Mouse (Mus musculus): ENCODE results near the gene Gmpr2. TPM values are rescaled to one million over a fixed set of nuclear protein-coding genes. Genes with fewer than 3 reads are reported as not detected.
A peak's percentile ranks its signal among the peaks of the same experiment; 100 is the strongest.

Gene Gmpr2
- polyA plus RNA-seq (2015; fragmentation: Nextera tagmentation; extraction: Ambion mirVana): 51.1 and 52.9 TPM in 2 replicates

DNA sequence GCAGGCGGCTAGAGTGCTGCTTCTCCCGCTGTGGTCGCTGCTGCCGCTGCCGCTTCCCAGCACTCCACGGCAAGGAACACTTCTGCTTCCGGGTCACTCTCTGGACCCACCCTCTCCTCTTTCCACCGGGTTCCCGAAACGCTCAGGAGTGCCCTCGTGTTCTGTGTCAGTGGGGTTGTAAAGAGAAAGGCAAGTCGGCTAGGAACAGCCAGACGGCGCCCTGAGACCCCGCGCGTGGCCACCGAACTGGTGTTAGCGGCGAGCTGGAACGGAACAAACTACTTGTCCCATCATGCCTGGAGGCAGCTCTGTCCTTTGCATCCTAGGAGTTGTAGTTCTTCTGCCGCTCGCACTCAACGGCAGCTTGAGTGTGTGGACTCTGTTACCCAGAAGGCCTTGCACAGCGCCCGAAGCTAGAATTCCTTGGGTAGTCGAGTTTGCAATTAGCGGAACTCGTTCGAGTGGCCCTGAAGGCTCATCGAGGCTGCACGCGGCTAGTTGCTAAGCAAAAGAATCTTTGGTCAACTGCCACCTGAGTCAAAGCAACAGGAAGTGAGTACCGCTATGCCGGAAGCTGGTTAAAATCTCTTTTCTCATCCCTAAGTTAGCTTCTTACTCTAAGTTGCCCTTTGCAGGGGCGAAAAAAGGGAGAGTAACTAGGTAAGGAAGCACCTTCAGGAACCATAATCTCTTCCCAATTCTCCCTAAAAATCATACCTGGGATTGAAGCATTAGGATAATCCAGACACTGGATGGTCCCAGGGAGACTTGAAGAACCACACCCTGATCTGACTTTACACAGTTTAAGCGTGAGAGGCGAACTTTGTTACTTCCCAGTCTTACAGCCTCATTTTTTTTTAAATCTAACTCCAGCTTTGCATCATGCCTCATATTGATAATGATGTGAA, at the start of gene Gmpr2, which contains the start of gene Nedd8:
TSS of gene Gmpr2 (plus strand) at position 109 of the 908 bp plus-strand sequence.
TSS of gene Nedd8 (minus strand) at position 292 of the 908 bp plus-strand sequence.
- Histone ChIP-seq H3K9me3 (no peaks in the 10 kb centered on the region), H3K36me3 (peaks cover 27% of the 10 kb centered on the region), H3K4me2 (peak within 1 kb of the TSS; percentile 97), H3K27ac (peak within 1 kb of the TSS; percentile 93), H3K4me3 (peak within 1 kb of the TSS; percentile 62), H3K27me3 (no peaks in the 10 kb centered on the region), H3K9ac (peak within 1 kb of the TSS; percentile 86), H3K4me1 (replicated peaks) (peaks cover 37% of the 10 kb centered on the region)
- peak; percentile 99 for ATAC-seq (ENCODE audit: low FRiP score)
- WGBS: under 1% methylated on average over 38 of the region's 38 CpGs

DNA sequence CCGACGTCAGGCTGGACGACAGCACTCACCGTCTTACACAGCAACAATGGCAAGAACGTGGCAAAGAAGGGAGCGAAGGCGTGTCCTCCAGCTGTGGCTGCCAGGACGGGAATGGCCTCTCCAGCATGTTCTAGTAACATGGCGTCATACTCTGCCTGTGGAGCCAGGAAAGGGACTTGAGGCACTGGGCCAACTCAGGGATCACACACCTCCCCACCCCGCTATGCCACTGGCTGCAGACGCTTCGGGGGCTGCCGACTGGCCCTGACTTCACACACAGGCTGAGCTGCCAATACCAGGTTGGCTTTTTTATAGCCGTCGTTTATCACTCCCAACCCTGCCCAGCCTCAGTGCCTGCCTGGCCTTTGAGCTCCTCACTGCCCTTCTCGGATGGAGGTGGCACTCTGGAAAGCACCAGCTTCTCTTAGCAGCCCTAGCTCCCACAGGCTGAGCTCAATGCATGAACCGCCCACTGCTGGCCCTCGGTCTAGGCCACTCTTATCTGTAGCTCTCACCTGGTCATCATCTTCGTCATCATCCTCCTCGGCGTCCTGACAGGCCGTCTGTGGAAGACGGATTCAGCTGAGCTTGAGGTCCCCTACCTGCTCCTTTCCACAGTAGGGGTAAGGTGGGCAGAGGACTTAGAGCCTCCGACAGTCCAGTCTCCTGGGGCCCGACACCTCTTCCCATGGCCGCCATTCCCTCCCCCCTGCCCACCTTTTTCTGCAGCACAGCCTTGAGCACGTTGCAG, 43.5 kb upstream of the Gmpr2 start:
- Histone ChIP-seq H3K4me1 (replicated peaks) (no peaks in the 10 kb centered on the region), H3K4me2 (no peak overlapping the region), H3K36me3 (peaks cover 99% of the 10 kb centered on the region), H3K9me3 (no peaks in the 10 kb centered on the region), H3K4me3 (no peak overlapping the region), H3K27ac (no peak overlapping the region), H3K9ac (no peak overlapping the region), H3K27me3 (no peaks in the 10 kb centered on the region)
- ATAC-seq (ENCODE audit: low FRiP score): no peak
- 93% methylated on average over 27 of the region's 27 CpGs for WGBS

DNA sequence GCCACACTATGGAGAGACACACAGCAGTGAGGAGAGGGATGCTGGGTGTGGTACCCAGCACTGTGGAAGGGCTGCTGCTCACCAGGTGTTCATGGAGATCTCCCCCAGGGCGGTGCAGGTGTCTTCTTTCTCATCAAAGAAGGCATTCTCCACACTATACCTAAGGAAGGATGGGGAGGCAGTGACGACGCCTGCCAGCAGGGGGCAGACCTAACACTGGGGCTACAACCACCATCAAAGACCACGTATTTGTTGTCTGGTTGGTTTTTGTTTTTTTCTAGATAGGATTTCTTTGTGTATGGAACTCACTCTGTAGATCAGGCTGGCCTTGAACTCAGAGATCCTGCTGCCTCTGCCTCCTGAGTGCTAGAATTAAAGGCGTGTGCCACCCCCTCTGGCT, 42.4 kb upstream of the Gmpr2 start:
- H3K4me1 ChIP-seq (replicated peaks): peaks cover 5% of the 10 kb centered on the region
- no peaks in the 10 kb centered on the region for H3K9me3 ChIP-seq
- H3K27me3 ChIP-seq: no peaks in the 10 kb centered on the region
- no peak overlapping the region for H3K27ac ChIP-seq
- no peak overlapping the region for H3K9ac ChIP-seq
- H3K36me3 ChIP-seq: peaks cover 99% of the 10 kb centered on the region
- WGBS: 57% methylated on average over 5 of the region's 5 CpGs
- H3K4me3 ChIP-seq: no peak overlapping the region
- H3K4me2 ChIP-seq: no peak overlapping the region
- ATAC-seq (ENCODE audit: low FRiP score): no peak

DNA sequence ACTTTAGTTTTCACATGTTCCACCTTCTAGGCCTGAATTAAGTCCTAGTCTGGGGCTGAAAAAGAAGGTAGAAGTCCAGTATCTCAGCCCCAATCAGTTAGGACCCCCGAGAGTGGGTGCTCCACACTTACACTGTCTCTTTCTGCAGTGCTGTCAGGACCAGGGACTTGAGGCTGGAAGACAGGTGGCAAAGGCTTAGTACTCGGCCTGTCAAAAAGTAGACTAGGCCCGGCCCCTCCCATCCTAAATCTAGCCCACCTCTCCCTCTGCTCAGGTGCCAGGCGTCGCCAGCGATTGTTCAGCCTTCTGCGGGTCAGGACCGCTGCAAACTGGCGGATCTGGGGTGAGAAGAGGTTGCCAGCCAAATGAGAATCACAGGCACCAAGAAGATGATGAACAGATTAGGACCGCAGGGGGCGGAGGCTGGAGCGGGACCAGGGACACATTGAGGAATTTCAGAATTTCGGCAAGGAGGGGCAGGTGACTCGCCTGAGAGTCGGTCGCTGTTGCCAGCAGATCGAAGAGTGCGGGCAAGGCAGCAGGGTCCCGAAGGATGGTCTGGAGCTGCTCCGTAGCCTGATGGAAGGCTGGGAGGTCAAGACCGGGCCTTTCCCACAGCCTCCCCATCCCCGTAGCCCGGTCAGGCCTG, 36.7 kb upstream of the Gmpr2 start:
- Histone ChIP-seq H3K4me3 (peak overlapping the region; percentile 73), H3K9ac (peak overlapping the region; percentile 89), H3K4me1 (replicated peaks) (peaks cover 20% of the 10 kb centered on the region), H3K27me3 (no peaks in the 10 kb centered on the region), H3K9me3 (no peaks in the 10 kb centered on the region), H3K4me2 (peak overlapping the region; percentile 93), H3K36me3 (peaks cover 80% of the 10 kb centered on the region), H3K27ac (peak overlapping the region; percentile 87)
- 3% methylated on average over 23 of the region's 23 CpGs for WGBS
- ATAC-seq (ENCODE audit: low FRiP score): peak; percentile 76

DNA sequence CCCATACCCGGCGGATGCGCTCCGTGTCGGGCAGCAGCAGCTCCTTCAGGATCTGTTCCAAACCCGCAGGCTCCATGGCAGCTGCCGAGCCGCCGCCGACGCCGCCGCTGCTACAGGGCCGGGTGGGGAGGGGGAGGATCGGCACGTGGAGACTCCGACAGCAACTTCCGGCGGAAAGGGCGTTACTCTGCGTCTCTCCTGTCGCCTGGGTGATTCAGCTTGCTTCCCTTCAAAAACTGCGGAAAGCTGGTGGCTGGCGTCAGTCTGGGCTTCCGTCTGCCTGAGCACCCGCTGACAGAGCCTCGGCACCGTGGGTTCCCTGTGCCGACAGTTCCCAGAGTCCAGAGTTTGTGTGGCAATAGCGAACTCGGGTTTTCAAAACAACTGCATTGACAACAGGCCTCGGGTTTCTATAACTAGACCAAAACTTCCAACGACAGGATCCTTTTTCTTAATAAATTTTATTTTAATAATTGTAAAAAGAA, 36.2 kb upstream of the Gmpr2 start, which contains the start of gene Ipo4:
TSS of gene Ipo4 (minus strand) at position 435 of the 485 bp plus-strand sequence.
- peak within 1 kb of the TSS; percentile 87 for H3K27ac ChIP-seq
- no peaks in the 10 kb centered on the region for H3K27me3 ChIP-seq
- H3K9ac ChIP-seq: peak within 1 kb of the TSS; percentile 89
- peaks cover 80% of the 10 kb centered on the region for H3K36me3 ChIP-seq
- 2% methylated on average over 33 of the region's 33 CpGs for WGBS
- H3K9me3 ChIP-seq: no peaks in the 10 kb centered on the region
- peak; percentile 88 for ATAC-seq (ENCODE audit: low FRiP score)
- H3K4me1 ChIP-seq (replicated peaks): peaks cover 20% of the 10 kb centered on the region
- peak within 1 kb of the TSS; percentile 73 for H3K4me3 ChIP-seq
- peak within 1 kb of the TSS; percentile 93 for H3K4me2 ChIP-seq

DNA sequence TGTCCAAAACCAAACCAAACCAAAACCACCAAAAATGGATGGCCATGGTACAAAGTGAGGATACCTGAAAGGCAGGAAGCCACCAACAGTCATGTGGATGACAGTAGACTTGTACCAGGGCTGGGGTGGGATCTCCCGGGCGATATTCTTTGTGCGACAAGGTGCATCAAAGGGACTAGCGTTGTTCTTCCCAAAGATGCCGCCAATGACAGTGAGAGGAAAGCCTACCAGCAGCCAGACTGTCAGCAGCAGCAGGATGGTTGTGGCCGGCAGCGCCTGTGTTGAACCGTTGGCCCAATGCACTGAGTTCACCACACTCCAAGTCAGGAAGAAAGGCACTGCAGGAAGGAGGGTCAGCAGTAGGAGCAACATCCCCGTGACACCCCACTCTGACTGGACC, 33.9 kb upstream of the Gmpr2 start, which contains the start of gene Gm49378:
TSS of gene Gm49378 (minus strand) at position 101 of the 400 bp plus-strand sequence.
- Histone ChIP-seq H3K36me3 (peaks cover 68% of the 10 kb centered on the region), H3K9me3 (no peaks in the 10 kb centered on the region), H3K9ac (0 out of 2 replicates have a peak within 1 kb of the TSS, but pooled peaks have one; percentile 24), H3K4me3 (no peak within 1 kb of the TSS), H3K4me2 (no peak within 1 kb of the TSS), H3K27ac (no peak within 1 kb of the TSS), H3K27me3 (no peaks in the 10 kb centered on the region), H3K4me1 (replicated peaks) (peaks cover 35% of the 10 kb centered on the region)
- ATAC-seq (ENCODE audit: low FRiP score): no peak
- 94% methylated on average over 9 of the region's 9 CpGs for WGBS

DNA sequence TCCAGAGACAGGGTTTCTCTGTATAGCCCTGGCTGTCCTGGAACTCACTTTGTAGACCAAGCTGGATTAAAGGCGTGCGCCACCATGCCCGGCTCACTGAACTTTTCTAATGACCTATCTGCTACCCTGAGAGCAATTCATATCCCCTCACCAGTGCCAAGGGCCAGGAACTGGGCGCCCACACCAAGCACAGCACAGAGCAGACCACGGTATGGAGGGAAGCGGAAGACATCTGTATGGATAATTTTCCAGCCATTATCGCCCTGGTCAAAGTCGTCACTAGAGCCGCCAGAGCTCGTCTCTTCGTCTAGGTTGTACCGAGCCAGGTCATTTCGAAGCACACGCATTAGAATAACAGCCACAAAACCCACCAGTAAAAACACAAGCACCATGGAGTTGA, 30.9 kb upstream of the Gmpr2 start:
- WGBS: 96% methylated on average over 14 of the region's 14 CpGs
- peaks cover 38% of the 10 kb centered on the region for H3K4me1 ChIP-seq (replicated peaks)

DNA sequence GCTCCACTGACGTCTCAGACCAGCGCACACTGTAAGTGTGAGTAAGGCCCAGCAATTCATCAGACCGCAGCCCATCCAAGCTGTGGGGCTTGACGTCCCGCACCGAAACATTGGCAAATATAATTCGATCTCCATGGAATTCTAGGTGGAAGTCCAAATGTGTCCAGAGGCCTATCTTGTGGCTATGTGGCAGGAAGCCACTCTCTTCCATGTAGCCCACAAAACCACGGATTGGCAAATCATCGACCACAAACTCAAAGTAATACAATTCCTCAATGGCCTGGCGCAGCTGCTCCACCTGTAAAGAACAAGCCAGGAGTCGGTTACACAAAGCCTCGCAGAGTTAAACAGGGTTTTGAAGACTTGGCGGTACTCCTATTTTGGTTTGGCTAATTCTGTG, 30.4 kb upstream of the Gmpr2 start:
- Histone ChIP-seq H3K4me3 (no peak overlapping the region), H3K27me3 (no peaks in the 10 kb centered on the region), H3K27ac (no peak overlapping the region), H3K36me3 (peaks cover 52% of the 10 kb centered on the region), H3K9me3 (no peaks in the 10 kb centered on the region), H3K9ac (no peak overlapping the region), H3K4me2 (no peak overlapping the region), H3K4me1 (replicated peaks) (peaks cover 34% of the 10 kb centered on the region)
- ATAC-seq (ENCODE audit: low FRiP score): no peak
- 96% methylated on average over 13 of the region's 13 CpGs for WGBS

More for the DNA sequence above, 30.9 kb upstream of the Gmpr2 start:
- Histone ChIP-seq H3K4me2 (no peak overlapping the region), H3K27ac (no peak overlapping the region), H3K9me3 (no peaks in the 10 kb centered on the region), H3K4me3 (no peak overlapping the region), H3K9ac (no peak overlapping the region), H3K27me3 (no peaks in the 10 kb centered on the region), H3K36me3 (peaks cover 54% of the 10 kb centered on the region)
- ATAC-seq (ENCODE audit: low FRiP score): no peak

DNA sequence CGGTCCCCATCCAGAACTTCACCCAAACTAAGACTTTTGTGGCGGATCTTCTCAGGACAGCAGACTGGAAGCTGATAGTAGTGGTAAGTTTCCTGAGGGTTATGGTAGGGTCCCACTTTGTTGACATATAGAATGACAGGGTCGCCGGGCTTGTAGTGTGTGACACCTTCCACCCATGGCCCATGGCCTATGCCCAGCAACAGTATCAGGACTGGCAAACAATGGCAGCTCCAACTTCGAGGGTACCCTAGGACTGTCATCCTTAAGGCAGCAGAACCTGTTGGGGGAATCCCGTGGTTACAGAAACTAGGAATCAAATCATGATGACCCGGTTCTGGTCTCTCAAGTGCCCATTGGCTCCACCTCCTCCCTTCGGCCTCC, 29.1 kb upstream of the Gmpr2 start:
- H3K9ac ChIP-seq: peak overlapping the region; percentile 93
- ATAC-seq (ENCODE audit: low FRiP score): peak; percentile 67

DNA sequence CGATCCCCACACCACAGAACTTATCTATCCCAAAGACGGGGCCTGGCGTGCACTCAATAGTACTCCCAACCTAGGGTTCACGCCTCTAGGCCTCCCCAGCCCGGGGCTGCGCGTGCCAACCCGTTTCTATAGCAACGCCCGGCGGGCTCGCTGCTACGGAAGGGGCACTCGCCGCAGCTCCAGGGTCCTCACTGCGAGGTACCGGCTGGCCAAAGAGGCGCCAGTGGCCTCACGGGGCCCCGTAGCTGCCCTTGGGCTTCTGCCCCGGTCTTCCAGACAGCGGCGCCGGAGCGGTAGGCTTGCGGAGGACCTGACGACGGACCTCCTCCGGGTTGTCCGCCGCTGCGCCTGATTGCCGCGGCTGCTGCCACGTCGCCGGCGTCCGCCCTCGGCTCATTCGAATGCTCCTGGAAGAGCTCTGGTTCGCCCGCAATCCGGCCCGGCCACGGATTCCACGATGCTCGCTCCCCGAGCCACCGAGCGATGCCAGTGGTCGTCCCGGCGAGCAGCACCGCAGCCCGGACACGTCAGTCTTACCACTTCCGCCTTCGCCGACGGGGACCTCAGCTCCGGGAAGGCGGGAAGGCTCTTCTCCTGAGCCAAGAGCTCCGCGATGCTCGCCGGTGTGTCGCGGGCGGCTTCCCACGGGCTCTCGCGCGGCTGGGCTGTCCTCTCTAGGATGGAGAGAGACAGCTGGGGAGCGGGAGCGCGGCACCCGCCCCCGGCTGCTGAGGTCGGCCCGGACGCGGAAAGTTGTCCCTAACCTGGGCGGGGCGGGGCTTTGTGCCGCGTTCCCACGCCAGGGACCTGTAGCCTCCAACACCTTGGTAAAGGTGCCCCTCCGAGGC, 28.5 kb upstream of the Gmpr2 start, which contains the start of gene Tm9sf1:
TSS of gene Tm9sf1 (minus strand) at position 747 of the 848 bp plus-strand sequence.
- Histone ChIP-seq H3K27ac (peak within 1 kb of the TSS; percentile 96), H3K9me3 (no peaks in the 10 kb centered on the region), H3K4me1 (replicated peaks) (peaks cover 32% of the 10 kb centered on the region), H3K27me3 (no peaks in the 10 kb centered on the region), H3K9ac (peak within 1 kb of the TSS; percentile 93), H3K36me3 (peaks cover 38% of the 10 kb centered on the region), H3K4me3 (peak within 1 kb of the TSS; percentile 97), H3K4me2 (peak within 1 kb of the TSS; percentile 88)
- peak; percentile 91 for ATAC-seq (ENCODE audit: low FRiP score)
- WGBS: under 1% methylated on average over 89 of the region's 89 CpGs

More for the DNA sequence above, 29.1 kb upstream of the Gmpr2 start:
- Histone ChIP-seq H3K4me2 (peak overlapping the region; percentile 88), H3K36me3 (peaks cover 44% of the 10 kb centered on the region), H3K4me3 (peak overlapping the region; percentile 97), H3K27me3 (no peaks in the 10 kb centered on the region), H3K4me1 (replicated peaks) (peaks cover 32% of the 10 kb centered on the region), H3K27ac (peak overlapping the region; percentile 96), H3K9me3 (no peaks in the 10 kb centered on the region)
- WGBS: 21% methylated on average over 8 of the region's 8 CpGs
